In genomic region chr13:48273451-48274069, GRCm38 (mm10) we compare ENCODE assay signal across 9 mouse cellular contexts. TPM values are rescaled to one million over a fixed set of nuclear protein-coding genes. Genes with fewer than 3 reads are reported as not detected.
A peak's percentile ranks its signal among the peaks of the same experiment; 100 is the strongest.
DNase-seq lines count a peak whose midpoint lies in the region; ATAC-seq lines count a peak whose summit lies in the region.
"Had no signal": no experiment of that assay in that cellular context is flagged by ENCODE, and none has a peak within 500 bp of the region (broad histone marks: within the 10 kb centered on the region; RNA-seq: fewer than 3 reads in every experiment).

No protein-coding gene starts in this region.

- DNase-seq in gastrocnemius, adult 18-20 months (ENCODE audit: low spot score), result peak; percentile 29
- no peak for DNase-seq in gastrocnemius, postnatal 36 days
- peak; percentile 69 for DNase-seq in kidney, postnatal 10 days
- peak; percentile 34 for DNase-seq in liver, embryonic 11.5 days (ENCODE audit: low spot score)
- no peak for DNase-seq in spleen, postnatal 4 days (ENCODE audit: low spot score in 2 of 2)

- peak overlapping the region; percentile 22 for H3K4me3 ChIP-seq in embryonic facial prominence, embryonic 12.5 days
- peak overlapping the region; percentile 32 to 46 for H3K4me3 ChIP-seq in heart, embryonic 14.5 days (ENCODE audit: control insufficient read depth in 1 of 2, insufficient read depth in 1 of 2, low read depth in 1 of 2, low read length in 2 of 2)
- H3K4me3 ChIP-seq in liver, embryonic 11.5 days (ENCODE audit: low read depth, low read length), result no peak overlapping the region
- no peak overlapping the region for H3K4me3 ChIP-seq in neural tube, embryonic 13.5 days

- peak overlapping the region; percentile 30; the same call in 1 of the 2 replicates for H3K9ac ChIP-seq in embryonic facial prominence, embryonic 12.5 days
- H3K9ac ChIP-seq in heart, embryonic 14.5 days (ENCODE audit: low read length), result peak overlapping the region; percentile 40; the same call in 1 of the 2 replicates
- no peak overlapping the region for H3K9ac ChIP-seq in liver, embryonic 11.5 days (ENCODE audit: low read depth, low read length)
- no peak overlapping the region for H3K9ac ChIP-seq in neural tube, embryonic 13.5 days

- H3K27ac ChIP-seq in embryonic facial prominence, embryonic 12.5 days, result no peak overlapping the region
- no peak overlapping the region for H3K27ac ChIP-seq in heart, embryonic 14.5 days (replicated peaks in 1 of 2; ENCODE audit: control insufficient read depth in 1 of 2, insufficient read depth in 1 of 2, low read depth in 2 of 2, low read length in 2 of 2)
- H3K27ac ChIP-seq in liver, embryonic 11.5 days (ENCODE audit: low read depth, low read length), result no peak overlapping the region
- H3K27ac ChIP-seq in neural tube, embryonic 13.5 days (replicated peaks), result no peak overlapping the region
- H3K27ac ChIP-seq: macrophage had no signal

- no peaks in the 10 kb centered on the region for H3K36me3 ChIP-seq in embryonic facial prominence, embryonic 12.5 days
- H3K36me3 ChIP-seq in heart, embryonic 14.5 days (ENCODE audit: control insufficient read depth, insufficient read depth, low read length), result no peaks in the 10 kb centered on the region
- H3K36me3 ChIP-seq in liver, embryonic 11.5 days (ENCODE audit: control insufficient read depth, insufficient read depth, low read length), result no peaks in the 10 kb centered on the region
- H3K36me3 ChIP-seq in neural tube, embryonic 13.5 days, result no peaks in the 10 kb centered on the region

- H3K27me3 ChIP-seq in embryonic facial prominence, embryonic 12.5 days, result no peaks in the 10 kb centered on the region
- no peaks in the 10 kb centered on the region for H3K27me3 ChIP-seq in heart, embryonic 14.5 days (ENCODE audit: control insufficient read depth, insufficient read depth, low read length)
- no peaks in the 10 kb centered on the region for H3K27me3 ChIP-seq in liver, embryonic 11.5 days (replicated peaks; ENCODE audit: control insufficient read depth, insufficient read depth, low read length)
- H3K27me3 ChIP-seq in neural tube, embryonic 13.5 days, result no peaks in the 10 kb centered on the region

- WGBS in embryonic facial prominence, embryonic 12.5 days, result 5% methylated on average over 15 of the region's 15 CpGs
- 3% methylated on average over 15 of the region's 15 CpGs for WGBS in heart, embryonic 14.5 days
- 12% methylated on average over 15 of the region's 15 CpGs for WGBS in liver, embryonic 11.5 days
- 6% methylated on average over 15 of the region's 15 CpGs for WGBS in neural tube, embryonic 13.5 days

- H3K4me1 ChIP-seq in embryonic facial prominence, embryonic 12.5 days, result peaks cover 4% of the 10 kb centered on the region; the same call in 1 of the 2 replicates
- peaks cover 4 to 6% of the 10 kb centered on the region in 2 experiments; a peak in 2 of 4 replicates for H3K4me1 ChIP-seq in heart, embryonic 14.5 days (ENCODE audit: control insufficient read depth in 2 of 2, insufficient read depth in 2 of 2, low read length in 2 of 2)
- H3K4me1 ChIP-seq in liver, embryonic 11.5 days (replicated peaks; ENCODE audit: control insufficient read depth, insufficient read depth, low read length), result no peaks in the 10 kb centered on the region
- peaks cover 28% of the 10 kb centered on the region for H3K4me1 ChIP-seq in neural tube, embryonic 13.5 days (replicated peaks)

- H3K9me3 ChIP-seq in embryonic facial prominence, embryonic 12.5 days, result no peaks in the 10 kb centered on the region
- H3K9me3 ChIP-seq in heart, embryonic 14.5 days (ENCODE audit: control insufficient read depth, low read length), result no peaks in the 10 kb centered on the region
- H3K9me3 ChIP-seq in liver, embryonic 11.5 days (ENCODE audit: control insufficient read depth, low read length), result no peaks in the 10 kb centered on the region
- H3K9me3 ChIP-seq in neural tube, embryonic 13.5 days, result no peaks in the 10 kb centered on the region

- peak overlapping the region; percentile 57 for H3K4me2 ChIP-seq in embryonic facial prominence, embryonic 12.5 days (replicated peaks)
- H3K4me2 ChIP-seq in heart, embryonic 14.5 days (ENCODE audit: low read length), result peak overlapping the region; percentile 77
- peak overlapping the region; percentile 34 for H3K4me2 ChIP-seq in liver, embryonic 11.5 days
- H3K4me2 ChIP-seq in neural tube, embryonic 13.5 days, result peak overlapping the region; percentile 48

- 0 out of 2 replicates have a peak, but pooled peaks have one; percentile 41 for ATAC-seq in embryonic facial prominence, embryonic 12.5 days (ENCODE audit: insufficient number of reproducible peaks, insufficient read depth, low FRiP score, low TSS enrichment)
- 0 out of 2 replicates have a peak, but pooled peaks have one; percentile 47 for ATAC-seq in heart, embryonic 14.5 days (ENCODE audit: insufficient number of reproducible peaks, insufficient read depth, low FRiP score, low read depth)
- no peak for ATAC-seq in liver, embryonic 11.5 days (replicated peaks; ENCODE audit: low FRiP score)
- ATAC-seq in neural tube, embryonic 13.5 days (ENCODE audit: low read depth), result peak; percentile 87

- intact Hi-C loops in gastrocnemius, postnatal 36 days (cut with DNase I), result loop anchor here (2.0 to 10.0 kb wide), 4 partner anchors 36 to 609 kb away; no protein-coding TSS in a partner anchor

RNA-seq across cellular contexts. Expression of gene Id4, which starts 12.5 kb away (rescaled TPM):
- total RNA-seq in gastrocnemius, adult 18-20 months (2021), result under 1 TPM; 0.73 to 0.78 TPM
- under 1 TPM; 0.81 to 0.97 TPM for total RNA-seq in gastrocnemius, postnatal 36 days (2021)
- 24.7 and 26.7 TPM in 2 replicates for polyA plus RNA-seq in embryonic facial prominence, embryonic 12.5 days (2016; fragmentation: Nextera tagmentation; extraction: Ambion mirVana)
- 2.5 and 2.6 TPM in 2 replicates for polyA plus RNA-seq in heart, embryonic 14.5 days (2014; fragmentation: Nextera tagmentation; extraction: Ambion mirVana)
- 1.2 and 1.6 TPM in 2 replicates for polyA plus RNA-seq in liver, embryonic 11.5 days (2014; fragmentation: Nextera tagmentation; extraction: Ambion mirVana)
- 114 and 116 TPM in 2 replicates for polyA plus RNA-seq in neural tube, embryonic 13.5 days (2015; fragmentation: Nextera tagmentation; extraction: Ambion mirVana)
- polyA plus RNA-seq: macrophage had no signal

Comparison
In these comparisons a context has a peak if more than half of its experiments do, and no peak if none do; other contexts are left out.
1. DNase-seq: peak in gastrocnemius, adult 18-20 months (single experiment), kidney, postnatal 10 days (single experiment) and liver, embryonic 11.5 days (single experiment); none in gastrocnemius, postnatal 36 days (0 of 2) and spleen, postnatal 4 days (0 of 2).
2. H3K4me3 ChIP-seq: peak in embryonic facial prominence, embryonic 12.5 days (single experiment) and heart, embryonic 14.5 days (2 of 2); none in liver, embryonic 11.5 days (single experiment) and neural tube, embryonic 13.5 days (single experiment).
3. H3K9ac ChIP-seq: peak in embryonic facial prominence, embryonic 12.5 days (single experiment) and heart, embryonic 14.5 days (single experiment); none in liver, embryonic 11.5 days (single experiment) and neural tube, embryonic 13.5 days (single experiment).
4. Peak in every context shown above with its lines, with median percentiles within 50 percentile points of each other: H3K4me2 ChIP-seq.